Mouse (Mus musculus): Measurements from ENCODE around the gene Plekhg3. TPM values are rescaled to one million over a fixed set of nuclear protein-coding genes. Genes with fewer than 3 reads are reported as not detected.
A peak's percentile ranks its signal among the peaks of the same experiment; 100 is the strongest.

Gene Plekhg3
- total and polyA plus RNA-seq, 2 experiments: 16.5 to 17.1 TPM

DNA sequence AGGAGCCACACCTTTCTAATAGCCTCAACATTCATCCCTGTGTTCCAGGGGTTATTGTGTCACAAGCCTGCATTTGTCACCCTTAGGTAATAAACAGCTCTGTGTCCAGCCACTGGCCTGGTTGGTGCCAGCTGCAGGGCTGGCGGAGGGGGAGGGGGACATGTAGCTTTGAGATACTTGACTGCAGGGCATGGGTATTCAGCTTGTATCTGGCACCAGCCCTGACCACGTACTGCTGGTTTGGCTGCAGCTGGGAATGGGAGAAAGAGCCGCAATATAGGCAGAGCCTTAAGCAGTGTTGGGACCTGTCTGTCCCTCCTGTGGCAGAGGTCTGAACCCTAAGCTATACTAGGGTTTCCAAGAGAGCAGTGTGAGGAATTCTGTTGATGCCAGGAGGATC lies 51.4 kb downstream of the Plekhg3 start:
- peaks cover 2% of the 10 kb centered on the region; the same call in 1 of the 2 replicates for H3K36me3 ChIP-seq (ENCODE audit: control insufficient read depth, insufficient read depth, low read length)
- no peak overlapping the region for H3K9ac ChIP-seq (ENCODE audit: low read depth, low read length)
- DNase-seq (ENCODE audit: extremely low read depth, low read depth, low spot score): peak; percentile 45
- no peak overlapping the region for H3K27ac ChIP-seq (replicated peaks; ENCODE audit: insufficient read depth, low read depth, low read length)
- TF ChIP-seq POLR2A (IDR thresholded peaks at IDR 0.05; ENCODE audit: extremely low read depth, insufficient read depth, low read length) (no peak), CTCF (IDR thresholded peaks at IDR 0.05; ENCODE audit: low read depth, low read length) (no peak)
- peaks cover 10% of the 10 kb centered on the region for H3K4me1 ChIP-seq (ENCODE audit: control insufficient read depth, insufficient read depth, low read length)
- H3K27me3 ChIP-seq (ENCODE audit: control insufficient read depth, insufficient read depth, low read length): no peaks in the 10 kb centered on the region
- H3K4me3 ChIP-seq (ENCODE audit: insufficient read depth, low read depth, low read length): no peak overlapping the region
- 72% methylated on average over 3 of the region's 3 CpGs for WGBS
- no peaks in the 10 kb centered on the region for H3K79me2 ChIP-seq (ENCODE audit: control insufficient read depth, insufficient read depth, low read length)

DNA sequence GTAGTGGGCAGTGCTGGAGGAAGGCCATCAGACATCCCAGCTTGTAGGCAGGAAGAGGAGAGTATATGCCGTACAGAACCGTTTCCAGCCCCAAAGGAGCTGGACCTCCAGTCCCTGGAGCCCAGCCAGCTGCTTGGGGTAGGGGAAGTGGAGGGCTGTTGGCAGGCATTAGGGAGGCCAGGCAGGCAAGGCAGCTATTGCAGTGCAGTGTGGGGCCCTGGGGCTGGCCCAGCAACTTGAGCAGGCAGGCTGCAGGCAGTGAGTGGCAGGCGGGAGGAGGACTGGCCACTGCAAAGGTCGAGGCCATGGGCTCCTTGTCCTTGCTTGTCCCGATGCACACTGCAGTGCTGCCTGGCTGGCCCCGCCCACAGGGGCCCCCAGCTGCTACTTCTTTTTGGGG lies 52.1 kb downstream of the Plekhg3 start:
- H3K27me3 ChIP-seq (ENCODE audit: control insufficient read depth, insufficient read depth, low read length): no peaks in the 10 kb centered on the region
- H3K4me3 ChIP-seq (ENCODE audit: insufficient read depth, low read depth, low read length): no peak overlapping the region
- DNase-seq (ENCODE audit: extremely low read depth, low read depth, low spot score): no peak
- WGBS: 30% methylated on average over 6 of the region's 6 CpGs
- no peaks in the 10 kb centered on the region for H3K79me2 ChIP-seq (ENCODE audit: control insufficient read depth, insufficient read depth, low read length)
- H3K27ac ChIP-seq (replicated peaks; ENCODE audit: insufficient read depth, low read depth, low read length): no peak overlapping the region
- no peak for TF ChIP-seq POLR2A (IDR thresholded peaks at IDR 0.05; ENCODE audit: extremely low read depth, insufficient read depth, low read length)
- no peak for TF ChIP-seq CTCF (IDR thresholded peaks at IDR 0.05; ENCODE audit: low read depth, low read length)
- H3K9ac ChIP-seq (ENCODE audit: low read depth, low read length): no peak overlapping the region
- H3K4me1 ChIP-seq (ENCODE audit: control insufficient read depth, insufficient read depth, low read length): peaks cover 10% of the 10 kb centered on the region
- H3K36me3 ChIP-seq (ENCODE audit: control insufficient read depth, insufficient read depth, low read length): no peaks in the 10 kb centered on the region

DNA sequence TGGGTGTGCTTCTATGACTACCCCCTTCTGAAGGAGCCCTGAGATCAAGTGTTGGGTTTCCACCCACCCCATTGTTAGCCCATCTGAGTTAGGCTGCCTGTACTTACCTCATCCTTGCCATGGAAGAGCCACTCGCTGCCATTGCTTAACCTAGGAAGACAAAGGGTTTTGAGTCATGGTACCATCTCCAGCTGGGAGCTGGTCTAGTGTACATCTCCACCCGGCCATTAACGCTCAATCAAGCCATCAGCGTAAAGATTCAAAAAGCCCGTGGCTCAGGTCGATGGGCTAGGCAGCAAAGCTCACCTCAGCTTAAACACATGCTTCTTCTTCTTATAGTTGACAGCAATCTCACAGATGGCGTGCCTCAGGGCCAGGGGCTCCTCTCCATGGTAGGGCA lies 52.8 kb downstream of the Plekhg3 start:
- TF ChIP-seq CTCF (IDR thresholded peaks at IDR 0.05; ENCODE audit: low read depth, low read length) (no peak), POLR2A (IDR thresholded peaks at IDR 0.05; ENCODE audit: extremely low read depth, insufficient read depth, low read length) (no peak)
- no peaks in the 10 kb centered on the region for H3K36me3 ChIP-seq (ENCODE audit: control insufficient read depth, insufficient read depth, low read length)
- H3K9ac ChIP-seq (ENCODE audit: low read depth, low read length): no peak overlapping the region
- H3K4me1 ChIP-seq (ENCODE audit: control insufficient read depth, insufficient read depth, low read length): peaks cover 10% of the 10 kb centered on the region
- no peak for DNase-seq (ENCODE audit: extremely low read depth, low read depth, low spot score)
- H3K4me3 ChIP-seq (ENCODE audit: insufficient read depth, low read depth, low read length): no peak overlapping the region
- H3K27ac ChIP-seq (replicated peaks; ENCODE audit: insufficient read depth, low read depth, low read length): no peak overlapping the region
- H3K79me2 ChIP-seq (ENCODE audit: control insufficient read depth, insufficient read depth, low read length): no peaks in the 10 kb centered on the region
- WGBS: 93% methylated on average over 7 of the region's 7 CpGs
- H3K27me3 ChIP-seq (ENCODE audit: control insufficient read depth, insufficient read depth, low read length): no peaks in the 10 kb centered on the region

DNA sequence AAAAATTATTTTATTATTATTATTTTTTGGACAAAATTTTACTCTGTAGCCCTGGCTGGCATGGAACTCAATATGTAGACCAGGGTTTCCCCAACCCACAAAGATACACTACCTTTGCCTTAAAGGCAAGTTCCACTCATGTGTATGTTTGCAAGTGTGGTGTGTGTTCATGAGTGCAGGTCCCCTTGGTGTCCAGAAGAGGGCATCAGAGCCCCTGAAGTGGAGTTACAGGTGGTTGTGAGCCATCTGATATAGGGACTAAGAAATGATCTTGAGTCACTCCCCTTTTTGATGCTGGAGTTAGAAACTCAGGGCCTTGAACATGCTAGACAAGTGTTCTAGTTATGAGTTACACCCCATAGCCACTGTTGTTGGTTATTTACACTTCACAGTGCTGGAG lies 54.3 kb downstream of the Plekhg3 start:
- H3K36me3 ChIP-seq (ENCODE audit: control insufficient read depth, insufficient read depth, low read length): no peaks in the 10 kb centered on the region
- no peaks in the 10 kb centered on the region for H3K27me3 ChIP-seq (ENCODE audit: control insufficient read depth, insufficient read depth, low read length)
- no peaks in the 10 kb centered on the region for H3K79me2 ChIP-seq (ENCODE audit: control insufficient read depth, insufficient read depth, low read length)
- DNase-seq (ENCODE audit: extremely low read depth, low read depth, low spot score): no peak
- H3K4me3 ChIP-seq (ENCODE audit: insufficient read depth, low read depth, low read length): no peak overlapping the region
- TF ChIP-seq CTCF (IDR thresholded peaks at IDR 0.05; ENCODE audit: low read depth, low read length) (no peak), POLR2A (IDR thresholded peaks at IDR 0.05; ENCODE audit: extremely low read depth, insufficient read depth, low read length) (no peak)
- no peak overlapping the region for H3K27ac ChIP-seq (replicated peaks; ENCODE audit: insufficient read depth, low read depth, low read length)
- no peak overlapping the region for H3K9ac ChIP-seq (ENCODE audit: low read depth, low read length)
- H3K4me1 ChIP-seq (ENCODE audit: control insufficient read depth, insufficient read depth, low read length): peaks cover 10% of the 10 kb centered on the region

DNA sequence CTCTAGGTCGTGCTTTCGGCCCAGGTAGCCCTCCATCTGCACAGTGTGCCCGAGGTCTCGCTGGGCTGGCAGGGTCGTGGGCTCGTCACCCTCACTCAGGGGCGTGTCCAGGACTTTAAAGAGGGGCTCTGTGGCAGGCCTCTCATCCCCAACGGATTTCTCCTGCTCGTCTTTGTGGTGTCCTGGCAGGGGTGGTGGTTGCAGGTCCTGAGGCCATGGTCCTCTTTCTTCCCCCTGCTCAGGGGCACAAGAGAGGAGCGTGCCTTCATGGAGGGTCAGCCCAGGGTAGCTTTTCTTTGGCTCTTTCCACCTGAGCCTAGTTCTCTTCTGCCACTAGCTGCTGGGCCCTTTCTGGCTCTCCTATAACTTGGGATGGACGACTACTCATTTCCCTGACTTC lies 56.7 kb downstream of the Plekhg3 start:
- H3K79me2 ChIP-seq (ENCODE audit: control insufficient read depth, insufficient read depth, low read length): no peaks in the 10 kb centered on the region
- DNase-seq (ENCODE audit: extremely low read depth, low read depth, low spot score): no peak
- no peak overlapping the region for H3K27ac ChIP-seq (replicated peaks; ENCODE audit: insufficient read depth, low read depth, low read length)
- no peaks in the 10 kb centered on the region for H3K4me1 ChIP-seq (ENCODE audit: control insufficient read depth, insufficient read depth, low read length)
- no peak overlapping the region for H3K4me3 ChIP-seq (ENCODE audit: insufficient read depth, low read depth, low read length)
- no peaks in the 10 kb centered on the region for H3K27me3 ChIP-seq (ENCODE audit: control insufficient read depth, insufficient read depth, low read length)
- no peak overlapping the region for H3K9ac ChIP-seq (ENCODE audit: low read depth, low read length)
- no peak for TF ChIP-seq POLR2A (IDR thresholded peaks at IDR 0.05; ENCODE audit: extremely low read depth, insufficient read depth, low read length)
- no peak for TF ChIP-seq CTCF (IDR thresholded peaks at IDR 0.05; ENCODE audit: low read depth, low read length)
- 74% methylated on average over 11 of the region's 11 CpGs for WGBS
- no peaks in the 10 kb centered on the region for H3K36me3 ChIP-seq (ENCODE audit: control insufficient read depth, insufficient read depth, low read length)

DNA sequence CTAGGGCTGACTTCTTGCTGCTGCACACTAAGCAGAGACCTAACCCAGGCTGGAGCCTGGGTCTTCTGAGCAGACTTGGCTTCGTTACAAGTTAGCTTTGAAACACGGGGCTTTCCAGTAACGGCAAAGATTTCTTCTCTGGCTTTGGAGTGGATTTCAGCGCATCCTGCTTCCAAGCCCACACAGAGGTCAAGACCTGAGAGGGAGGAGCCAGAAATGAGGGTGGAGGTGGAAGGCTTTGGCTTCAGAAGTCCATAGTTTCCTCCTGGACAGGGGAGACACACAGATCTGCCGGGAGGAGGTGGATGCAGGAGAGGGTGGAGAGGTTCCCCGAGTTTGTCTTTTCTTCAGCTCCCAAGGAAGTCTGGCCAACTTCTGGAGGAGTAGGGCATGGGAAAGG lies 58.8 kb downstream of the Plekhg3 start:
- Histone ChIP-seq H3K9ac (ENCODE audit: low read depth, low read length) (no peak overlapping the region), H3K36me3 (ENCODE audit: control insufficient read depth, insufficient read depth, low read length) (no peaks in the 10 kb centered on the region), H3K27ac (replicated peaks; ENCODE audit: insufficient read depth, low read depth, low read length) (no peak overlapping the region), H3K4me3 (ENCODE audit: insufficient read depth, low read depth, low read length) (no peak overlapping the region), H3K79me2 (ENCODE audit: control insufficient read depth, insufficient read depth, low read length) (no peaks in the 10 kb centered on the region), H3K27me3 (ENCODE audit: control insufficient read depth, insufficient read depth, low read length) (no peaks in the 10 kb centered on the region), H3K4me1 (ENCODE audit: control insufficient read depth, insufficient read depth, low read length) (no peaks in the 10 kb centered on the region)
- no peak for DNase-seq (ENCODE audit: extremely low read depth, low read depth, low spot score)
- 30% methylated on average over 6 of the region's 6 CpGs for WGBS
- TF ChIP-seq CTCF (IDR thresholded peaks at IDR 0.05; ENCODE audit: low read depth, low read length): no peak
- no peak for TF ChIP-seq POLR2A (IDR thresholded peaks at IDR 0.05; ENCODE audit: extremely low read depth, insufficient read depth, low read length)

All from liver, adult 2 months (tissue).